Mouse (Mus musculus) gastrocnemius, postnatal 4 days (tissue): ENCODE data around the gene Sirt3. TPM values are rescaled to one million over a fixed set of nuclear protein-coding genes. Genes with fewer than 3 reads are reported as not detected.

ENCODE experiments used
- DNase-seq, 2 experiments: peaks; one replicate each; pipeline ENCODE4 v3.0.0; 2021 to 2022; ENCODE audit warnings: low spot score in 2 of 2, mixed read lengths in 2 of 2
- total RNA-seq, 2 experiments: library from RNA; stranded (reverse); gene quantifications; 2 replicates each; pipeline ENCODE4 v1.2.3; 2021

Sirt3 gene
- total RNA-seq, 2 experiments from 2014 or later = 16.4 to 18.9 TPM

- DNase-seq = no peak
Observed at GRCm38 (mm10) chr7:140853386-140853785, 28.7 kb downstream of the Sirt3 start.

DNA sequence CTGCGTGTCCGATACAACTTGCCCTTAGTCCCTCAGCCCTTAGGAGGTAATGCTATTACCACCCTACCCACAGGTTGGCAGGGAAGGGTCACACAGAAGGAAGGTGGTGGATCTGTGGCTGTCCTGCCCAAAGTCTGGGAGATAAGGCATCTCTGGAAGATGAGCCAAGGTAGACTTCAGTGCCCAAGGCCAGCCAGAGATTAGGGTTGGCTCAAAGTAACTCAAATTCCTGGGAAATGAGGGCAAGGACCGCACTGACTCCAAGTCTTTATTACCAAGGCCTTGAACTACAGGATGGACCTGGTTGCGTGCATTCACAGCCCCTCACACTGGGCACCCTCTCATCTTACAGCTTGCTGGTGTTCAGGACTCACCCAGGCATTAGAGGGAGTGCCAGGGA is 30.2 kb downstream of the Sirt3 start:
- no peak for DNase-seq

DNA sequence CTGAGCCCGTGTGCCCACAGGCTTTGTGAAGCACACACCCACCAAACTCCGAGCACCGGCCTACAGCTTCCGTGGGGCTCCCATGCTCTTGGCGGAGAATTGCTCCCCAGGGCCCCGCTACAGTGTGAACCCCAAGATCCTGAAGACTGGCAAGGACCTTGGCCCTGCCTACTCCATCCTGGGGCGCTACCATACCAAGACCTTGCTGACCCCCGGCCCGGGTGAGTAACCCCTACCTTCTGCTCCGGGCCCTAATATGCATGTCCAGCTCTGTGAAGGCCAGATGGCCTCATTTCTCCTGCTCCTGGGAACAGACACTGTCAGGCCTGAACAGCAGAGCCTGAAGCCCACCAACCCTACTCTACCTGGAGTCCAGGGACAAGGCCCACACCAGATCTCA is 33.5 kb downstream of the Sirt3 start:
- no peak for DNase-seq

DNA sequence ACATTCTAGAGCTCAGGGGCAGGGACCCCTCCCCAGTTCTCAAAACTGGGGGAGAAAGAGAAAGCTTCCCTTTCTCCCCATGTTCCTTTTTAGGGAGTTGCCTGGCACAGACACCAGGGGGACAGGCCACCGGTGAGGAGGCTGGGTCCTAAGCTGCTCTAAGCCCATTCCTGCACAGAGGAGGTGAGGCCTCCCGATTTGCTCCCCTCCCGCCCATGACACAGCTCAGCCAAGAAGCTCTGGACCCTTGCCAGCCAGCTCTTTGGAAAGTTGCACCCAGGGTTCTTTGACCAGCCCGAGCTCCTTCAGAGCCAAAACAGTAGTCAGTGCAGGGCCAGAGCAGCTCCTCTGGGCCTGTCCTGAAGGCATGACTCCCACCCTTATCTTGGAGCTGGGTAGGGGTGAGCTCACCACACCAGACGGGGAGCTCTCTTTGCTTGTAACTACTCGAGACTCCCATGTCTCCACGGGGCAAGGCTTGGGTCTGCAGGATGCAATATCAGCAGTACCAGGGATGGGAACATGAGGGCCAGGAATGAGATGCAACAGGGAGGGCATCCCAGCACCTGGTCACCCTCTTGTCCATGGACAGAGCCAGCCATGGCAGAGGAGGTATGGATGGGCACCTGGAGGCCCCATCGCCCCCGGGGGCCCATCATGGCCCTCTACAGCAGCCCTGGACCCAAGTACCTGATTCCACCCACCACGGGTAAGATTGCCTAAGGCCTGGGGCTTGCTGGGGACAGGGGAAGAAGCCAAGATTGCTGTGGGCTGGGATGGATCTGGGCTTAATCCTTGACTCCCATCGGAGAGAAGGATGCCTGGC is 34.1 kb downstream of the Sirt3 start, which contains the start of gene Odf3:
Odf3 (plus strand) TSS at position 51 of the 826 bp plus-strand sequence.
- no peak for DNase-seq

GRCm38 (mm10) chr7:140846676-140847075 is 35.4 kb downstream of the Sirt3 start:
- no peak for DNase-seq

DNA sequence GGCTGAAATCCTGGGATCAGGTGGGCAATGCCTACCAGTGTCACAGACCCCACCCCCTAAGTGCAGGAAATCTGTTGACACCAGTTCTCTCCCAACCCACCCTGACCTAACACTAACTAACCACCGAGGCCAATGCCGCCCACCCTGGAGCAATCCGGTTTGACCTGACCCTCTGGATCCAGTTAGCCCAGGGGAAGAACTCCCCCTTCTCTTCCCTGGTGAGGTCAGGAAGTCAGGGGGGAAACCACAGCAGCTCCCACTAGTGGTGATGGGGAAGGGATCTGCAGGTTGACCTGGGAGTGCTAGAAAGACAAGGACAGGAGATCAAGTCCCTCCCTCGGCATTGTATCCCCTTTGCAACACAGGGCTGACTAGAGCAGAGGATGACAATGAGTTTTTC is 36.4 kb downstream of the Sirt3 start:
- DNase-seq = no peak

GRCm38 (mm10) chr7:140844905-140845665 is 37.0 kb downstream of the Sirt3 start, which contains the start of gene Scgb1c1:
TSS of gene Scgb1c1 (plus strand) at chr7:140845547.
- peak; percentile 80 to 93 for DNase-seq

GRCm38 (mm10) chr7:140843806-140844205 is 38.3 kb downstream of the Sirt3 start:
- no peak for DNase-seq

GRCm38 (mm10) chr7:140840750-140841735 is 41.1 kb downstream of the Sirt3 start:
- no peak for DNase-seq

- no peak for DNase-seq
Observed at GRCm38 (mm10) chr7:140839556-140839955, 42.6 kb downstream of the Sirt3 start.

DNA sequence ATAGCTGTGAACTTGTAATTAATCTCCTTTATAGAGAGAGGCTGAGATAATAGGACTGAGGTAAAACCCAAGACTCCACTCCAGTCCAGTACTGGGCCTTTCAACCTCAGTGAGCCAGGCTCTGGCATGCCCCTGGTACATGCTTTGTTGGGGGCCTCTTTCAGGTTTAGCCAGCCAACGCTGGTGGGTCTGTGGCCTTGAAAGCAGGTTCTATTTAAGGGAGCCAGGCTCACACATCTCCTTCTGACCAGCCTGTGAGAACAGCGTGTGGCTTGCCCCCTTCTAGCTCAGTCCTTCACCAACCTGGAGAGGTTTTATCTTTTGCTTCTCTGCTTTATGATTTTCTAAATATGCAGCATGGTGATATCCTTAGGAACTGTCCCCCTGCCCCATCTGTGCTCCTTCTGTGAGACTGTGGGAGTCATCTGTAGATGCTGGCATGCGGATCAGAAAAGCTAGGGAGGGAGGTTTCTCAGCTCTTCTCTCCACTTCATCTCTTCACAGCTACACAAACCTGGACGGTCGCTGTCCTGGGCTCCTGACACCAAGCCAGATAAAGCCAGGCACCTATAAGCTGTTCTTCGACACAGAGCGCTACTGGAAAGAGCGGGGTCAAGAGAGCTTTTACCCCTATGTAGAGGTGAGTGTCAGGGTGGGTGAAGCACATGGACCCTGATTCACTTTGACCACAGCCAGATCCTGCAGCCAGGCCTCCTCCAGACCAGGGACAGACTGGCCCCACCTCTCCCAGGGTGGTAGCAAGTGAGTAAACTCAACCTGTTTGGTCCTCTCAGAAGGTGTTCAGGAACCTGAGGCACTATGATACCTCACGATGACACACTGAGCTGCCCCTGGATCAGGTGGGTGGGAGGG is 45.6 kb downstream of the Sirt3 start:
- DNase-seq = no peak

DNA sequence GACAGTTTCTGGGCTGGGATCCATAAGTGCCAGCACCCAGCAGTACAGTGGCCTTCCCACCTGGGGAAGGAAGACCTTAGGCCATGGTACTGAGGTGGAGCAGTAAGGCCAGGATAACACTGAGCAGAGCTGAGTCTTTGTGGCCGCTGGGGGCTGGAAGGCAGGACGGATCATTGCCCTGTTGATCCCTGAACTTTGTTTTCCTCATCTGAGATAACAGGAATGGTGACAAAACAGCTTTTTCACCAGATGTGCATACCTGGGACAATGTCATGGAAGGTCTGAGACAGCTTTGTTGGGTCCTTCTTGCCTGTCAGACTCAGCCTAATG is 46.4 kb downstream of the Sirt3 start:
- no peak for DNase-seq

DNA sequence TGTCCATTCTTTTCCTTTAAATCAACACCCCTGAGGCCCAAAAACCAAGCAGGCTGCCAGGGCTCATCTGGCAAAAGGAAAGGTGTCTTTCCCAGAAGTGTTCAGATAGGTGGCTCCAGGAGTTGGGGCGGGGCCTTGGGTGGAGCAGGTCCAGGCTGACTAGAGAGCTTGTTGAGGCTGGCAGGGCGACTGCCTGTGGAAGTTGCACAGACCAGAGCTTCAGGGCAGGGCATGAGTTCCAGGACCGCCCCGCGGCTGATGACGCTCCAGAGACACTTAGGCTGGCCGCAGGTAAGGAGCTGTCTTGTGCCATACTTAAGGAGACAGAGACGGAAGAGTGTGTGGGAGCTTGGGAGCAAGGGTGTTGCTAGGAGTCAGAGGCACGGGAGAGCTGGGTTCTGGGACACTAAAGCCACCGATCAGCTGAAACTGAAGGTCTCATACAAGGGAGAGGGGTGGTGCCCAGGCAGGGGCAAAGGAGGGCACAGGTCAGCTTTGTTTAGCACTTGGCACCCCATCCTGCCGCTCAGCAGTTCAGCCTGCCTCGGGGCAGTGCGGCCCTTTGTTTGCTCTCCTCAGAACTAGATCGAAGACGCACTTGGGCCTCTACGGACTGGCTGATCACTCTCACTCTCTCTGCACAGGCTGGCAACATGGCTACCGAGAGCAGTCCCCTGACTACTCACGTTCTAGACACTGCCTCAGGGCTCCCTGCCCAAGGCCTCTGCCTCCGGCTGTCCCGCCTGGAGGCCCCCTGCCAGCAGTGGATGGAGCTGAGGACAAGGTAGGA is 46.9 kb downstream of the Sirt3 start, which contains the start of gene Urah:
Urah (plus strand) TSS at position 51 of the 790 bp plus-strand sequence.
- DNase-seq = no peak

- DNase-seq = no peak
Observed at GRCm38 (mm10) chr7:140833341-140833740, 48.8 kb downstream of the Sirt3 start.

DNA sequence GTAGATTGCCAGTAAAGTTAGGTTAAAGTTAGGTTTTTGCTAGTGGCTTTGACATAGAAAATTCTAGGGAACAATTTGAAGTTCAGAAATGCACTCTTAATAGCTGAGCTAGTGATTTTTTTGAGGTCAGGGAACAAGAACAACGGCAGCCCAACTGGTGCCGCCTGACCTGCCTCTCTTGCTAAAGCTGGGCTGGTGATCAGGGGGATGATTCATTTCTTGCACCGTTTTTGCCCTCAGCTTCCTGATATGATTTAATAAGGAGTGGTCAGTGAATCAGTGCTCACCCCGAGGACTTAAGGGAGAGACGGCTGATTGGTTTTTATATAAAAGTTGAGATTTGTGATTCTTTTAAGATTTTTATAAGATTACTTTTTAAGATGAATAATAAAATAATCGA is 50.7 kb downstream of the Sirt3 start:
- DNase-seq = no peak

GRCm38 (mm10) chr7:140828171-140828881 is 53.8 kb downstream of the Sirt3 start:
- no peak for DNase-seq

GRCm38 (mm10) chr7:140822731-140823130 is 59.4 kb downstream of the Sirt3 start:
- DNase-seq = no peak

DNA sequence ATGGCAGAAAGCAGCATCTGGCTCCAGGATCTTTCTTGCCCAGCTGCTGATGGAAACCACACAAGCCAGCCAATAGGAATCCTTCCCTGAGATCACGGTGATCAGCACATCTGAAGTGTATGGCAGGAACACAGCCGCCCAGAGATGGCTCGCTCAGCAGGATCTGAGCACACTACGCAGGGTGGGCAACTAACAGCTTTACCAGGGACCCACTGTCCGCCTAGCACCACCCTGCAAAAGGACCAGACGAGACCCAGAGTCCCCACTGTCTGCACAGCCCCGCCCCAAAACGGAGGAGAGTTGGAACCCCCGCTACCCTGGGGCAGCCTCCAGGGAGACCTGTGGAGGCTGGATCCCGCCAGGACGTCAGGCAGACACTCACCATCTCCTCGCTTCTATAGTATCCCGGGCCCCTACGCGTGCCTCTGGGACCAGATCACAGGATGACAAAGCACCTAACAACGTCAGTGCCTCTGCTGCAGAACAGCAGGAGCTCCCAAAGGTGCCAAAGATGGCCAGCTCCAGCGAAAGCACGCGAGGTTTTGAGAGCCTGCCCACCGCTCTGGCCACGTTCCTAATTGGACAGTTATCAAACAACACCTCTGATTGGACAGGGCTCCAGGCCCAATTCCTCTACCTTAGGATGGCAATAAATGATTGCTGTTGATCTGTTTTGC is 60.3 kb downstream of the Sirt3 start, which contains the start of gene Zfp941:
Zfp941 (minus strand) TSS at position 526 of the 677 bp plus-strand sequence.
- no peak for DNase-seq
